Mouse (Mus musculus): Measurements from ENCODE around the gene Ttc28.

Ttc28 gene

DNA sequence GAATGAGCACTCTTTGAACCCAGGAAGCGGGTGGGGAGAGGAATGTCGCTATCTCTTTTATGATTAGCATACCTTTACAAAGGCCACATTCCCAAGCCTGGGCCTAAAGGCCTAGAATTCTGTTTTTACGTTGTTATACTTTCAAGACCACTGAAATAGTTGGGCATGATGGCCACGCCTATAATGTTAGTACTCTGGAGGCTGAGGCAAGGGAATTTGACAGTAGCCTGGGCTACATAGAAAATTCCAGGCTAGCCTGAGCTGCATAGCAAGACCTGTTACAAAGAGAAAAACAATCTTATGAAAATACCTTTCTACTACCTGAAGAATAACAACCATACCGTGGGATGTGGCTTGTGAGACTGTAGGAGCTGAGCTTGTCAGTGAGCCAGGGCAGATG lies 248.2 kb downstream of the Ttc28 start:
- DNase-seq (ENCODE audit: extremely low read depth, low read depth) = no peak

DNA sequence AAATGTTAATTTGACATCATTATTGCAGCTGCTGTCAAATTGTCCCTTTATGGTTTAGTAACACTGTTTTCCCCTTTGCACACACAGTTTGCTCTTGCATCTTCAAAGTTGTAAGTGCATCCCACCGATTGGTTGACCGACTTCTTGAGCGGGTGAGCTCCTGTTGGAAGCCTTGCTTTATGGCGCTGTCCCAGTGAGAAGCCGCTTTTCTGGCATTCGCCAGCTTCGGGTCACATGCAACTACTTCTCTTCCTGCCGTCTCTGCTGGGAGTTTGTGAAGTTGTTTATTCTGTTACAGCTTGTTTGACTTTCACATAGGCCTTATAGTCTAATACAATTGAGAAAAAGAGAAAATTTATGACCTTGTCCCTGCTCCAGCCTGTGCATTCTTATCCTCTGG lies 250.5 kb downstream of the Ttc28 start:
- DNase-seq (ENCODE audit: extremely low read depth, low read depth) = no peak

DNA sequence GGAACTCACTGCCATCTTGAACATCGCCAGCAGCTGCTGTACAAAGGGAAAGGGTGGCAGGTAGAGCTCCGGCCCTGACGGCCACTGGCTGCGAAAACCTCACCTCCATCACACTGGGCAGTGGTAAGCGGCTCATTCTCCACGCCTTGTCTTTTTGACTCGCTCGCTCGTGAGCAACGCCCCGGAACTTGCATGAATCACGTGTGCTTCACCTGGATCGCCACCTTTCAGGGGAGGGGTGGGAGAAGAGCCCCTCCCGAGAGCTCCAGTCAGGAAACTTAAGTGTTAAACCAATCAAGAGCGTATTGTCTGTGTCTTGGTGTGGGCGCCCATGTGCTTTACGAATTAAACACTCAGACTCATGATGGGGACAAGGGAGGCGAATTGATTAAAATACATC lies 252.0 kb downstream of the Ttc28 start:
- DNase-seq (ENCODE audit: extremely low read depth, low read depth) = no peak

DNA sequence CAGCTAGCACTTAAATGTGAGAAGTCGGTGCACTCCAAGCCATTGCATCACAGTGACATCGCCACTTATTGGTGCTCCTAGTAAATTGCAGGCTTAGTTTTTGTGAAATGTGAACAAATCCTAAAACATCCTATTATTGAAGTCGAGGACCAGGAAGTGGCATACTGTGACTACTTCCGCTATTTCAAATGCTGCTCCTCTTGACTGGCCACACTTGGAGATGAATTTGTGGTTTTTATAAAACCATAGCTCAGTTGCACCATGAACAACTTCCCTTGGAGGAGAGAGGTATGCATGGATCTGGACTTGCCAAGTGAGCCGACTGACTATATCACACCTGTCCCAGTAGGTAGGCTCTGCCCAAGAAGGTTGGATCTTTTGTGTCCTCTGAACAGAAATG lies 253.5 kb downstream of the Ttc28 start:
- no peak for DNase-seq (ENCODE audit: extremely low read depth, low read depth)

DNA sequence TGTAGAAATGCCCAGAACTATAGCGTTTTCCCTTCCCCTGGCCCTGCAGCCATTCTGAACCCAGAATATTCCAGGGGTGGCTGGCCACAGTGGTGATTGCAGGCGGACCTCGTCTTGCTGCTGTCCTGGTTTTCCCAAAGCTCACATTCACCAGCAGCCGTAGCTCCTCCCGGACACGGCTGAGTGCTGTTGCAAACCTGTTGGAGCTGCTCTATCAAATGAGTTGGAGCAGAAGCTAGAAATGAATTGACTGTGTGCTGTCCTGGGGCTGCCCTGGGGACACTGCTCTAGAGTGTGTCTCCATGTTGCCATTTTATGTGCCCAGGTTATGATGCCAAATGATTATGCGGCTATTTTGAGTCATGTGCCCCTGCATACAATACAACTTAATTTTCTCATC lies 254.2 kb downstream of the Ttc28 start:
- DNase-seq (ENCODE audit: extremely low read depth, low read depth) = no peak

DNA sequence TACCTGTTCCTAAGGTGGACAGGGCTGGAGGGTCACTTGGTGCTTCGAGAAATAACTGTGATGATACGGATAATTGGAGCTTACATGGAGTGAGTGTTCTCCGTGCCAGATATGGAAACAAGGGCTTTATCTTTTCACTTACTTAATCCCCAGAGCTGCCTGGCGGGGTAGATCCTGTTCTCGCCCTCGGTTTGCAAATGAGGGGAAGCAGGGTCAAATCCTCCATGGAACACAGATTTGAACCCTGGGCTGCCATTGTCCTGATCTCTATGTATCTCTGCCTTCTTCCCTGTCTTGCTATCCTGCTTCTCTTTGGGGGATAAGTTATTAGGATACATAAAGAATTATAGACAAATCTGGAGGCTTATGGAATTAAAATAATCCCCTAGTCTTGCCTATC lies 257.7 kb downstream of the Ttc28 start:
- DNase-seq (ENCODE audit: extremely low read depth, low read depth) = no peak

DNA sequence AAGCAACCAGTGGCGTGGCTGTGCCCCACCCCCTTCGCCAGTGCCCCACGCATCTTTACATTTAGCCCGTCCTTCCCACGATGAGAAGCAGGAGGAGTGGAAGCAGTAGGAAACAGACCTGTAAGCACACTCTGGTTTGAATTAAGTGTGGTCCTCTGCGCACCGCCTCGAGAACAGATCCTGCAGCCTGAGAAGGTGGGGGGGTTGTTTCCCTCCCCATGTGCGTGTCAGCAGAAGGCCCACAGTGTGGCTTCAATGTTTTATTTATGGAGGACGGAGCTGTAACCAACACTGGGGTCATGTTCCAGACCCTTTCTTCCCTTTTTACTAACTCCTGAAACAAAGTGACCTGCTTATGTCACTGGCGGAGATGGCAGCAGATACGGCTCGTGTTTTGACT lies 258.1 kb downstream of the Ttc28 start:
- no peak for DNase-seq (ENCODE audit: extremely low read depth, low read depth)

DNA sequence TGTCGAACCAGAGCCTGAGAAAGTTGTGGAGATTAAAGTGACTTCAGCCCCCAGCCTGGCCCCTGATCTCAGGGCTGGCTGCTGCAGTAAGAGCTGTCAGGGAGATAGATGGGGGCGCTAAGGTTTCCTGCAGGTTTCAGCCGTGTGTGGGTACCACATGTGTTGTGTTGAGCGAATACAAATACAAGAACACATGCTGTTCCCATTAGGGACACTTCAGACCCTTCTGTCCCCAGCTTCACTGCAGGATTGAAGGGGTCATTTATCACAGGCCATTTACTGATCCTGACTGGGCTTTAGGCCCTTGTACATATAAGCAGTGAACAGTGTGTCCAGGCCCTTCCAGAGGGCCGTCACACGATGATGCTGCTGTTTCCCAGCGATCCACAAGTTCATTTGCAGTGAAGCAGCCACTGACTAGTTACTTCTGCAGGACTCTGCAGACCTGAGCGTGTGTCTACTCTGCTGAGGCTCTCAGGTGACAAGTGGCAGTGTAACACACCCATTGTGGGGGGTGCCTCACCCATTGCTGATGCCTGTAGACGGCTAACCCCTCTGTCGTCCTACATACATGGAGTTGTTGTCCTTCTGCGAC lies 258.7 kb downstream of the Ttc28 start:
- no peak for DNase-seq (ENCODE audit: extremely low read depth, low read depth)

DNA sequence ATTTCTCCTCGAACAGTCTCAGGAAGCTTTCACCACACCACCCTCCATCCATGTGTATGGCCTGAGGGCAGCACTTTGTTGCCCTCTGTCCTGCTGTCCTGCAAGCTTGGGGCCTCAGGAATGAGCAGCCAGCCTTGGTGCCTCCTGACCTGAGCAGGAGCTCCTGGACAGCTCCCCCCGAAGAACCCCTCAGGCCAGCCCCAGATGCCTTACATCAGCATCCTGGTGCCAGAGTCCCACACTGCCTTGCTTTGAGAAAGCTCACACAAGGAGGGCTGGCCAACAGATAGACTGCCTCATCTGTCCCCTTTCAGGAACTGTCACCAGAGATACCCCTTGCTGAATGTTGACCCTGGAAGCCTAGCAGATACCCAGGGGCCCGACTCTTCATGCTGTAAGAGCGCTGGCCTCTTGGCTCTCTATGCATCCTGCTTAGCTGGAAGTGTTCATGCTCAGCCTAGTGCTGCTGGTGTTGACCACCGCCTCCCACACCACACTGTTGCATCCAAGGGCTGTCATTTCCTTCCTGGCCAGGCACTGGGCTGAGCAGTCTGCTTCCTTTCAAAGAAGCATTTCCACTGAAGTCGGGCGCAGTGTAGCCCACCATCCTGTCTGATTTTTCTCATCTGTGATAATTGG lies 259.4 kb downstream of the Ttc28 start:
- no peak for DNase-seq (ENCODE audit: extremely low read depth, low read depth)

DNA sequence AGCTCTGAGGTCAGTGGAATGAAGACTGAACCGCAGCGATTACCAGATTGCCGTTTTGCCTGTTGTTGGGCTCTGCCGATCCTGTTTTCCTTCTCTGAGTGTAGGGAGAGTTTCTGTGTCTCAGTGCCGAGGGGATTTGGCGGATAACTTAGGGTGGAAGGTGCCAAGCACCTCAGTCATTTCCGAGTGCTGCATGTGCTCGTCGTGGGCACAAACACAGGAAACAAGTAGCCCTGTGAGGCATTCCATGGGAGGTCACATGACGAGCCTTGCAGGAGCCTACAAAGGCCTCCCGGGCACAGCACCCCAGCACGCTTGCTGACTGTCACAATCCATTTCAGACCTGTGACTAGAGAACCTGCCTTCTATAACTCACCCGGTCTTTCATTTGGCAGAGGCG lies 260.0 kb downstream of the Ttc28 start:
- no peak for DNase-seq (ENCODE audit: extremely low read depth, low read depth)

DNA sequence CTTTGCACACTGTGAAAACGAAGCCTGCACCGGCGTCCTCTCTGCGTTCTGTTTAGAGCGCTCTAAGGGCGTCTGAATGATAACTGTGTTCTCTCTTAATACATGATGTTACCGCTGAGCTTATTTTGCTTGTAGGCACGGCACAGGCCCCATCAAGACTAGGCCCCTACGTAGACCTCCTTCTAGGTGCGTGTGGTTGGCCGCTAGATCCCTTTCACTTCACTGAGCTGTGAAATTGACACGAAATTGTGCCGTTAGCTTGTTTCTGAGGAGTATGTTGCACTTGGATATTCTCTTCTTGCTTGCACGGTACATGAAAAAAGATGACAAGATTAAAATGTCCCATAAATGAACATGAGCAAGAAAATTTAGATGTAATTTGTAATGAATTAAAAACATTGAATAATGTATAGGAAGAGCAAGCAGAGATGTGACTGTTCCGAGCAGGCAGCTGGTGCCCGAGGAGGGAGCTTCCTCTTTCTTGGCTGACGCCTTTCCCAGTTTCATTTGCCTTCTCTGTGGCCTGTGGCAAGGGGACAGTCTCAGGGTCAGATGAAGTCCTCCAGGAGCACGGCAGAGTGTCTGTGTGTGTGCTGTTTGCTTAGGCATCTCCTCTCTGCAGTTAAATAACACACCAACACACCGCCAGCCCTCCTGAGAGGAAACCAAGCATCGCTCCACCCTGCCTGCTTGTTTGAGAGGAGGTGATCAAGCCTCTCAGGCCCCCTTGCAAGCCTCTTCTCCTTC lies 261.7 kb downstream of the Ttc28 start:
- DNase-seq (ENCODE audit: extremely low read depth, low read depth) = no peak

DNA sequence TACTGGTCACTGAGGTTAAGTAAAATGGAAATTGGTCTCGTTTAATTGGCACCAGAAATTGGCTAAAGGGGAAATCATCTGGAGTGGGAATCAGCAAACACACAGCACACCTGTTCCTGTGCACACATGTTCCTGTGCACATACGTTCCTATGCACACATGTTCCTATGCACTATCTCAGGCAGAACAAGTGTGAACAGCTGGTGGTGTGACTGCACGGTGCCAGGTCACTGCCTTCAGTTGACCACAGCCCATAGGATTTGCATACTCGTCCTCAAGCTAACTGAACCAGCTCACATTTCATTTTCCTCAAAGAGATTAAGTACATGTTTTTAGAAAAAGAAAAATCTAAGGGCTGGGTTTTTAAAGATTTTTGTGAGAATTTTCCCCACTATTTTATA lies 263.2 kb downstream of the Ttc28 start:
- DNase-seq (ENCODE audit: extremely low read depth, low read depth) = no peak

DNA sequence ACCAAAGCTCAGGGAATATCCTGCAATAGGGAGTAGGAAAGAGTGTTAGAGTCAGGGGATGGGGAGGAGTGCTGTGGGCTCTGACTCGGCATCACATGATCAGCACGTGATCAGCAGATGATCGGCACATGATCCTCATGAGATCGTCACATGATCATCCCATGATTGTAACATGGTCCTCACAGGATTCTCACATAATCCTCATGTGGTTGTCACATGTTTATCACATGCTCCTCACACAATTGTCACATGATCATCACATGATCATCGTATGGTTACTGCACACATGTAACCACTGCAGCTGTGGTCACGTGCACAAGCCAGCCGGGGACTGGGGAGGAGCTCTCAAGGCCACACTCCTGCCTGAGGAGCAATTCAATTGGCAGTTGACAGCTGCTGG lies 264.8 kb downstream of the Ttc28 start:
- DNase-seq (ENCODE audit: extremely low read depth, low read depth) = no peak

DNA sequence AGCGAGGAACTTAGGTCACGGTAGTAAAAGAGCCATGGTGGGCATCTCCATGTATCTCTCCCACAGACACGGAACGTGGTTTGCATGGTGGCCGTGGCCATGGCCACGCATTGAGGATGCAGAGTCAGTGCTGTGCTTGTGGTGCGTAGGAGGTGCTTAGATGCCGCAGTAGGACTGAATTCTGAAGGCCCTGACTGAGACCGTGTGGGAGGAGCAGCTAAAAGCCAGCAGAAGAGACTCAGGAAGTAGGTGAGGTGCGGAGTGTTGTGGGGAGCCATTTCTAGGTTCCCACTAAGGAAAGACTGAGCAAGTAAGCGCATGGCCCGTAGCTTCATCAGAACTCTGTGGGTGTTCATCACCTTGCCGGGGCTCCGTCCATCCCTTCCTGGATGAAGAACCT lies 271.0 kb downstream of the Ttc28 start:
- no peak for DNase-seq (ENCODE audit: extremely low read depth, low read depth)

DNA sequence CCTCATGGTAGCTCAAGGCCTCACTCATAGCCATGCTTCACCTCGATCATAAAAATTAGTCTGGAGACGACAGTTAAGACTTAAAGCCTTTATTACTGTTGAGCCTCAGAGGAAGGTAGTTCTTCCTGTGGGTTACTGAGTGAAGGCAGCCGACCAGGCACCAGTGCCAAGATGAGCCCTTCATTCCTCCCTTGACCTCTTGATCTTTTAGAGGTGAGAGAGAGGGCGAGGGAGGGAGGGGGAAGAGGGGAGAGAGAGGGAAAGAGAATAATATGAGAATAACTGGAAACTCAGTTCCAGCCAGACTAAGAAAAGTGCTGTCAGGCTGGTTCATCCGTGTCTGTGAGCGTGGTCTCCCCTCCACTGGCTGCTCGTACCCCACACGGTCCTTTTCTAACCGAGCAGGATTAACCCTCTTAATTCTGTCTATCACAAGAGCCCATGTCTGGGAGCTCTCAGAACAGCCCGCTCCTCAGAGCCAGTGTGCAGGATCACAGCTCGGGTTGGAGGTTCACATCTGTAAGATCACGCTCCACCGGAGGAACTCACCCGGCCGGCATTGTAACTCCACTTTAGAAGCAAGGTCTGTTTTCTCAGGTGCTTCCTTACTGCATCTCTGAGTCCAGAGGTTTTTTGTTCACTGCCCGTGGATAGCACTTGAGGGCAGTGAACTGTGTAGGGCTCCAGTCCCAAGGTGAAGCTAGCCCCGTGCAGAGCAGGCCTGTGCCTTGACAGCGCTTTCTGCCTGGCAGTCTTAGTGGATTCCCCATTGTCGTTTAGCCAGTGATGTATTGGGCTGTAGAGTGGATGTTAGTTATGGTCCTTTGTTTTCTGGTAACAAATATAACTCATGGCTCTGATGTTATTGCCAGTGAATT lies 272.5 kb downstream of the Ttc28 start:
- DNase-seq (ENCODE audit: extremely low read depth, low read depth) = no peak

DNA sequence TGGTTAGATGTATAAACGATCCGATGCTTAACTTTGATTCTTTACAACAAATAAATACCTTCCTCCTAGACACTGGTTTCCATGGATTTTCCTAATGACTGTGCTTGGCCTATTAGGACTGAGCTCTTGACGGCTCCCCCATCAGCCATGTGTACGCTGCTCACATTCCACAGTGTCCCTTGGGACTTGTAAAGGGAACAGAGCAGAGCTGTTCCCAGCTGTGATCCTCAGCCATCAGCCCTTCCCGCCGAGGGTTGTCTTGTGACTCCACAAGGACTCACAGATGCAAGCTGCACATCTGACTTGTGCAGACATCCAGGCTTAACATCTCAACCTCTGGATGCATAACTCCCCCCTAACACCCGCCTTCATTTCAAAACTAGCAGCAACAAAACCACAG lies 275.0 kb downstream of the Ttc28 start:
- DNase-seq (ENCODE audit: extremely low read depth, low read depth) = no peak

DNA sequence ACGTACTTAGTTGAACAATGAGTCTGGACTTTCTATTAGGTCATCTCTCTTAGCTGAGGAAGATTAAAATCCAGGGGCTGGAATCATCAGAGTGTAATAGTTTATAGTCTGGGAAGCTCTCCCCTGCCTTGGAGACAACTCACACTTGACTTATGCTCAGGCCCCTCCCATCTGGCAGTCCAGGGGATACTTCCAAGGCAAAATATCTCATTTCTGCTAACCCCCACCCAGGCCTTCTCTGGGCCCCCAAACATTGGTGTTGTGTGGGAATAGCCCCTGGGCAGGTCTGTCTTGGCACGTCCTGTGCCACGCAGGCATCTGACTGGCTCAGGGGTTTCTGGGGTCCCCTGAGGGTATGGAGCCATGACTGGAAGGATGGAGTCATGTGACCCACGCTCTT lies 275.7 kb downstream of the Ttc28 start:
- DNase-seq (ENCODE audit: extremely low read depth, low read depth) = no peak

DNA sequence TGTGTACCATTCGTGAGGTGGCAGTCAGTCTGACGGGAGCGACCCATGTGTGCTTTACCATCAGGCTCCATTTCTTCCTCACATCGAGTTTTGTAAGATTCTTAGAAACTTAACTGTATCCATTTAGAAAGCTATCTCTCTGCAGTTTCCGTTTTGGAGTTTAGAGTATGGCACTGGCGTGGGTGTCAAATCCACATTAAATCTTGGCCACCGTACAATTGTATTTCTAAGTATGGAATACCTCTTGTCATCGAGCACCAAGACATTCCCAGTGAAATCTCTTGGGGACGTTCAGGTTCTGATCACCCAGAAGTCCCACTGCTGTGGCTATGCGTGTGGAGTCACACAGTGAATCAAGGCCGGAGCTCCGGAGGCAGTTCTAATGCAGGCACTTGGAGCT lies 276.3 kb downstream of the Ttc28 start:
- no peak for DNase-seq (ENCODE audit: extremely low read depth, low read depth)

DNA sequence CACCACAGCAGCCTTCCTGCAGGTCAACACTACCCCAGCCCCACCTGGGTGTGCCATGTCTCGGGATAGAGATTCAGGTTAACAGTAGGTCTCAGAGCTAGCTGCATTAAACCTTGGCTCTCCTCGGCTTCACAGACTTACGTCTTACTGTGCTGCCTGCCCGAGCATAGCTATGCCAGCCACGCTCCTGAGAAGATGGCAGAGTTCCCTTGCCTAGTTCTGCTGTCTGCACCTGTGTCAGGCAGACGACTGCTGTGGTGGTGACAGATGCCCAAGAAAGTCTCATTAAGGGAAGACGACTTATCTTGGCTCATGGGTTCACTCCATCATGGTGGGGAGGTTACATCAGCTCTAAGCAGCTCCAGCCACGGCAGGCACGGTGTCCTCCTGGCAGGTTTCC lies 278.7 kb downstream of the Ttc28 start:
- DNase-seq (ENCODE audit: extremely low read depth, low read depth) = no peak

DNA sequence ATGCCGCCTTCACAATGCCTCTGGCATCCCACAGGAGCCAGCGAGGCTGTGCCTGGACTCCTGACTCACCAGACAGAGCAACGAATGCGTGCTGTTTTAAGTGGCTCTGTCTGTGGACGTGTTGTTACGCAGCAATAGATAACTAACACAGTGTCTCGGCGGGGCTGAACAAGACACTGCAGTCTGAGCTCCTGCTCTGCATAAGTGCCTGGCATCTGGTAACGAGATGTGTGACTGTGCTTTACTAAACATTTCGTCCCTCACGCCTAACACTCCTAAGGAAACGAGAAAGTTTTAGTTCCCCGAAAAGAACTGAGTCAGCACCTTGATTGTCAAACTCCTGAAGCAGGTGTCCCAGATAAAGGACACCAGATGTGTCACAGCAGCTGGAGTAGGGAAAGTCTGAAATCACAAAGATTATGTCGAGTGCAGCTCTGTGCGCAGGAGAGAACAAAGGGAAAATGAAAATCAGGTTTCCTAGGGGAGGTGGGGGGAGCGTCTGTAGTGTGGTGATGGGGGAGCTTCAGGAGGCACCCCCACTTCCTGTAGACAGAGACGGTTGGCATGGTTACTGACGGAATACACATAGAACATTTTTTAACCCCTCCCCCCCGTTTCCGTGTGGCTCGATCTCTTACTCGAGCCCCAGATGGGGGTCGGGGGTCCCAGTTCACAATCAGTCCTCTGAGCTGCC lies 280.2 kb downstream of the Ttc28 start:
- no peak for DNase-seq (ENCODE audit: extremely low read depth, low read depth)

DNA sequence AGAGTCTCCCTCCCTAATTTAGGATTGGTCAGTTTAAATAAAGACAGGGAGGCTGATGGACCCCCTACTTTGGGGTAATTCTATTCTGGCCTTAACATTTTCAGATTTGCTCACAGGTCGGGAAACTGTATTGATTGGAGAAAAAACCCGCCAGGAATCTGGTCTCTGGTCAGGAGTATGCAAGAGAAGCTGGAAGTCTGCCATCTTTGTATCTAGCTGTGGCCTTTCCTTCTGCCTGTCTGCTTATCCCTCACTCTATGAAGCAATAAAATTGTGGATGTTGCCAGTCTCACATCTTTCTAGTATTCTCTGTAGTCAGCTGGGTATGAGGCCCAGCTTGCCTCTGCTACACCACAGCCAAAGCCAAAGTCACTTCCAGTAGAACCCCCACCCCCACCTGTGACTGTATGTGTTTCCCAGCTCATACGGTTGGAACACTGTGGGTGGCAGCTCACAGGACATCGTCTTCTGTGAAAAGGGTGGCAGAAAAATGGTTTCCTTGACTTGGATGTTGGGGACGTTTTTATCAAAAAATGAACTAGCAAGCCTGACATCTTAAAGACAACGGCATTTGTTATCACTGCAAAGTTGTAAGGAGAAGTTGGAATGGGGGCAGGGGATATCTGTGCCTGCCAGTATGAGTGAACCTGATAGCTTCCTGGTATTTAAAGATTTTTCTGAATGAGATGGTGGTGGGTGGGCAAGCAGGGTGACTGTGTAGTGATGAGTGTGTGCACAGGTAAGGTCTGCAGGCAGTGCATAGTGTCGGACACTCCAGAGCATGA lies 281.7 kb downstream of the Ttc28 start:
- DNase-seq (ENCODE audit: extremely low read depth, low read depth) = no peak
